Mouse (Mus musculus) left cerebral cortex, postnatal 14 days (tissue): ENCODE measurements around the gene Ube2l6. TPM values are rescaled to one million over a fixed set of nuclear protein-coding genes. Genes with fewer than 3 reads are reported as not detected.

Experiments
- DNase-seq, 2 experiments: peaks; one replicate each; pipeline ENCODE4 v3.0.0; 2021 to 2022; ENCODE audit warnings: low spot score in 2 of 2, mixed read lengths in 1 of 2
- intact Hi-C: fragments of 180-260 bp; cut with DNase I; formaldehyde crosslinking; loops from one replicate; pipeline ENCODE4 v1.15.1; 2025
- total RNA-seq, 2 experiments: library from RNA; stranded (reverse); gene quantifications; 2 replicates each; pipeline ENCODE4 v1.2.3; 2021

Gene Ube2l6
- total RNA-seq, 2 experiments from 2014 or later, result 5.1 to 6.0 TPM

DNA sequence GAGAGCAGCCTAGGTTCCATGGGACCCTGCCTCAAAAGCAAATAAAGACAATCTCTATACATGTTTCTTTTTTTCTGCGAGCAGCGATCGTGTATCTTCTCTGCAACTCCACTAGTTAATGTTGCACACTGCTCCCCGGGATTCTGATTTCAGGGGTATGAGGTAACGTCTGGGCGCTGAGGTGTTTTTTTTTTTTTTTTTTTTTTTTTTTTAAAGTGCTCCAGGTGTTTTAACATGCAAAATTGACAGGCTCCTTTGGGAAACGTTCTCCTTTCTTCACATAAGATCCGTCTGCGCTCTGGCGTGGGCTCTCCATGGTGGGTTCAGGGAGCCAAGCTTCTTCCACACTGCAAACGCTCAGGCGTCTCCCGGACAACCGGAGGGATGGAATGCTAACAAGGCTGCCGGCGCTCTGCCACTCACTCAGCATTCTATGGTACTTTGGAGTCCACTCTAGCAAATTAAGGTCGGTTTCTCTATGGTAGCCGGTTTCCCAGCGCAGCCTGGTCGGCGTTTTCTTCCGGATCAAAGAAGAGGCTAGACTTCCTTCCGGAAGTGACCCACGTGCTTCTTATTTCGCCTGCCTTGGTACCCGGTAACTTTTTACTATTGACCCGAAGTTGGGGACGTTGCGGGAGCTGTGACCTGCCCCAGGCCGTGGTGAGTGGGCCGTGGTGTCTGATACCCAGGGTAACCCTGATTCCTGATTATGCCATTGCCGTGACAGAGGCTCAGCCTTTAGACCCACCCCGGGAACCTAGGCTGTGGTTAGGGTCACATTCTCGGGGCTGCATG, 28.1 kb downstream of the Ube2l6 start, which contains the start of gene Timm10:
Timm10 (plus strand) TSS at position 510 of the 795 bp plus-strand sequence.
- intact Hi-C loops, result loop anchor here (2.0 kb wide), 1 partner anchor 210 kb away; the partner anchor contains the start of genes P2rx3 and Ssrp1
- peak; percentile 91 to 96 for DNase-seq

GRCm38 (mm10) chr2:84827283-84827920, 28.8 kb downstream of the Ube2l6 start:
- intact Hi-C loops, result loop anchor here (2.0 kb wide), 1 partner anchor 209 kb away; the partner anchor contains the start of genes P2rx3 and Ssrp1
- no peak for DNase-seq

GRCm38 (mm10) chr2:84831666-84832391, 33.2 kb downstream of the Ube2l6 start:
- peak; percentile 93 to 94 for DNase-seq

GRCm38 (mm10) chr2:84837107-84837506, 38.5 kb downstream of the Ube2l6 start:
- intact Hi-C loops, result no loop called here
- DNase-seq, result no peak

More at GRCm38 (mm10) chr2:84831666-84832391, 33.2 kb downstream of the Ube2l6 start:
- intact Hi-C loops, result loop anchor here (1.0 to 2.0 kb wide), 2 partner anchors 23 to 58 kb away; no protein-coding TSS in a partner anchor

DNA sequence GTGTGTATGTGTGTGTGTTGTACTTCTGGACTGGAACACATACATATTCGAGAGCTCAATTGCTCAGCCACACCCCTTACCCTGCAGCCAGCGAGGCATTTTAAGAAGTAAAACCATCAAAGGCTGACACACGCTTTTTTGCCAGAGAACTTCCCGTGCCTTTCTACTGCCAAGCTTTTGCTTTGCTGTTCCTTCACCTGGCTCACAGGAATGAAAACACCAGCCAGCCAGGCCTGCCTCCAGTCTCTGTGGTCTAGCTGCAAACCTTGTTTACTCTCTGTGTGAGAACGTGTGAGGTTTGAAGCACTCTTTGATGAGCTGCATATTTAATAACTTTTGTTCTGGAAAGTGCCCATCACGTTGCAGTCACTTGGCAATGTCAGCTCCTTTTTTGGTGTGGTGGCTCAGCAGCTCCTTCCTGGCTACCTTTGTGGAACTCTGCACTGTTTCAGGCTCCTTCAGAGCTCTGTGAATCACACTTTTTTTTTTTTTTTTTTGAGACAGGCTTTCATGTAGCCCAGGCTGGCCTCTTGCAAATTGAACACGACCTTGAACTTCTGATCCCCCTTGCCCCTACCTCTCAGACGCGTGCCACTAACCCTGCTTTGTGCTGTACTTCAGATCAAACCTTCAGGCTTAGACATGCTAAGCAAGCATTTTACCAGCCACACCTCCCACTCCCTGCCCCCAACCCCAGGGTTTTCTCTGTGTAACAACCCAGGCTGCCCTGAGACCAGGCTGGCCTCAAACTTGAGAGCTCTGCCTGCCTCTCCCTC, 39.4 kb downstream of the Ube2l6 start:
- intact Hi-C loops, result no loop called here
- no peak for DNase-seq

DNA sequence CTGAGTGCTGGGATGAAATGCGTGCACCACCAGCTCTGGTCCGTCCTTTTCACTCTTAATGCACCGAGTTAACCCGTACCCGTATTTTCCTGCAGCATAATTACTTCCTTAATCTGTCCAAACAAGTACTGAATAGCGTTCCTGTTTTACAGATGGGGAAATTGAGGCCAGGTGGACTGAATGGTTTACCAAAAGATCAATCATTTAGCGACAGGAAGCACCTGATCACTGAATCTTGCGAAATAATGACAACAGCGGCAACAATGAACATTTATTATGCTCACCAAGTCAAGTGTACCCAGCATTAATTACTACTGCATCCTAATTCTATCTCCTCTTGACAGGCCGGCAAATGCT, 39.9 kb downstream of the Ube2l6 start, which contains the start of gene Slc43a1:
Slc43a1 (plus strand) TSS at position 258 of the 357 bp plus-strand sequence.
- DNase-seq, result no peak
- intact Hi-C loops, result no loop called here

- DNase-seq, result no peak
- intact Hi-C loops, result no loop called here
Observed at GRCm38 (mm10) chr2:84838993-84839980, 40.7 kb downstream of the Ube2l6 start.

GRCm38 (mm10) chr2:84840016-84840747, 41.6 kb downstream of the Ube2l6 start:
- intact Hi-C loops, result no loop called here
- peak in 1 of 2 experiments; percentile 15 for DNase-seq

- no peak for DNase-seq
- intact Hi-C loops, result no loop called here
Observed at GRCm38 (mm10) chr2:84840748-84841563, 42.3 kb downstream of the Ube2l6 start.

DNA sequence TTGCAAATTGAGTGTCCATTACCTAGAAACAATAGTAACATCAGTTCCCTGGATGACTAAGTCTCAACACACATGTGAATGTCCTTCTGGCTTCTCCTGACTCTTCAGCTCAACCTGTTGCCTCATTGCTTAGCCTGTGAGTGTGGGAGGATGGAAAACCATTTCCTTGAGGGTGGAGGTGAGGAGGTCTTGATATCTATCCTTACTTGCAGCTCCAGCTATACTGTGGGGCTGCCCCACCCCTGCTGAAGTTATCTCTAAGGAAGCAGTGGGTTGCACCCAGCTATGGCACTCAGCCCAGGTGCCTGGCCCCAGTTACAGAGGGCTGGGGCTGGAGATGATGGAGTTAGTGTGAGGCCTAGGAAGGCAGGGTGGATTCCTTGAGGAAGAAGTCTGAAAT, 43.3 kb downstream of the Ube2l6 start:
- DNase-seq, result no peak
- intact Hi-C loops, result no loop called here

DNA sequence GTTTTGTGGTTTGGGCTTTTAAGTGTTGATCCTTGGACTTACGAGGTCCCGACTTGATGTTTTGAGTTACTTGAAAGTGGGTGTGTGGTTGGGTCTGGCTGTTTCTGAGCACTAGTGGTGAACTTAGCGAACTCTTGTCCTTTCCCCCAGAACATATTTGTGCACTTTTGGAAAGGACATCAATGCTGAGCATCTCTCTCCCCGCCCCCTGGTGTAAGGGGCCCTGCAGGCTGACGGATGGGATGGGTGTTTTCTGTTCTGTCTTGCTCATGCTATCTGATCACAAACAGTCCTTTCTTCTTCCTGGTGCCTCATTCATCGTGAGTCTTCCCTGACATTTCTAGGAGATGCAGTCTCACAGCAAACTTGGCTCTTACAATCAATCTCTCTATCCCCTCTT, 45.0 kb downstream of the Ube2l6 start:
- DNase-seq, result no peak
- intact Hi-C loops, result no loop called here

- intact Hi-C loops, result no loop called here
- DNase-seq, result no peak
Observed at GRCm38 (mm10) chr2:84845226-84845625, 46.6 kb downstream of the Ube2l6 start.

DNA sequence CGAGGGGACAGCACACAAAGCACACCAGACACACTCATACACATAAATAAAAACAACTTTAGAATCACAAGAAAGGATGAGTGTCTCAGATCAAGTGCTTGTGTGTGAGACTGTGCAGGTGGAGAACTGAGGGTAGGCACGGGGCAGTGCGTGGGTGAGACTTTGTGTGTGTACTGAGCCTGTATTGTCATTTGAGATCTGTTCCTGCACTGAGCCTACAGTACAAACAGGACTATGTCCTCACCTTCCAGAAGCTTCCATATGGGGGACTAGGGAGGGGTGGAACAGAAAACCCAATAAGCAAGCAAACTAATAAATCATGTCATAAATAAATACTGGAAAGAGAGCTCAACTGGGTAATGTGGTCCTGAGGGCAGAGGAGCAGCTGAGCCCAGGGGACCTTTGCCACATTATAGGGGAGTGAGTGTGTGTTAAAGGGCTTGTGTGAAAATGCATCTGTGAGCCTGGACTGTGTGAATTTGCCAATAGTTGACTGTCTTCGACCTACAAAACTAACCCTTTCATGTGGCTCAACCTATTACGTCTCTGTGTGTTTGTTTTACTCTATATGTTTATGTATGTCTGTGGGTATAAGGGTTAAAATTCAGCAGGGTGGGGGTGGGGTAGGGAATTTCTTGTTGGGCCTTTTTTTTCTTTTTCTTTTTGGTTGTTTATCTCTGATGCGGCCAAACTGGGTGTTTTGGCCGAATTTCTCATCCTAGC, 51.9 kb downstream of the Ube2l6 start:
- intact Hi-C loops, result no loop called here
- no peak for DNase-seq

GRCm38 (mm10) chr2:84851130-84852040, 52.8 kb downstream of the Ube2l6 start:
- intact Hi-C loops, result no loop called here
- DNase-seq, result no peak

- intact Hi-C loops, result loop anchor here (2.0 kb wide), 1 partner anchor 25 kb away; no protein-coding TSS in a partner anchor
- peak; percentile 61 to 77 for DNase-seq
Observed at GRCm38 (mm10) chr2:84855732-84856131, 57.1 kb downstream of the Ube2l6 start.
